ENCODE assay signal across 25 mouse cellular contexts in the genomic region with DNA sequence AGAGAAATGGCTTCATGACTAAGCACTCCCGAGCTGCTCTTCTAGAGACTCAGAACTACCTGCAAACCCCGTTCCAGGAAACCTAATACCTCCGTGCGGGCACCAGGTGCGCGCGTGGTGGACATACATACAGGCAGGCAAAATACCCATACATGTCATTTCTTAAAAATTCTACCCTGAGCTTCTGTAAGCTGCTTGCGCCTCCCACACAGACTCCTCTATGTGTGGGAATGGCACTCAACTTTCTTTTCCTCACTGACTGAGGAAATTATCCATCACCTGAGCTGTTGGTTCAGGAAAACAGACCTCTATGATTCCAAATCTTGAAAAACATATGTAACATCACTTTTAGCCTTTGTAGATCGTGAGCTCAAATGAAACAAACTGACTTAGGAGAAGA. TPM values are rescaled to one million over a fixed set of nuclear protein-coding genes. Genes with fewer than 3 reads are reported as not detected.
"Had no signal": no experiment of that assay in that cellular context is flagged by ENCODE, and none has a peak within 500 bp of the region (broad histone marks: within the 10 kb centered on the region; RNA-seq: fewer than 3 reads in every experiment).

No protein-coding gene starts in this region.

- H3K4me1 ChIP-seq: stomach, embryonic 15.5 days had no signal

- H3K4me3 ChIP-seq: lung, embryonic 15.5 days; megakaryocyte, embryonic 14.5 days; midbrain, embryonic 13.5 days; midbrain, embryonic 15.5 days; neural tube, embryonic 12.5 days; stomach, embryonic 15.5 days had no signal

- DNase-seq: liver, postnatal 0 days; lung, adult 2 months; lung, postnatal 14 days; lung, postnatal 36 days; thymus, adult 2 months; thymus, postnatal 25 days; thymus, postnatal 4 days had no signal

- H3K27ac ChIP-seq: lung, embryonic 15.5 days; macrophage; midbrain, embryonic 13.5 days; midbrain, embryonic 15.5 days; neural tube, embryonic 12.5 days; stomach, embryonic 15.5 days; stomach, postnatal 0 days had no signal

- H3K9ac ChIP-seq: liver, postnatal 0 days; lung, embryonic 15.5 days; midbrain, embryonic 13.5 days; midbrain, embryonic 15.5 days; neural tube, embryonic 12.5 days; stomach, embryonic 15.5 days had no signal

- H3K27me3 ChIP-seq: lung, embryonic 15.5 days; megakaryocyte, embryonic 14.5 days; midbrain, embryonic 13.5 days; midbrain, embryonic 15.5 days; neural tube, embryonic 12.5 days; stomach, embryonic 15.5 days had no signal

RNA-seq across cellular contexts. Expression of a gene that starts 30.4 kb away (rescaled TPM):
- total RNA-seq: megakaryocyte progenitor cell, adult 5-6 weeks; midbrain, postnatal 0 days; monocyte, adult 5-6 weeks; neutrophil, adult 5-6 weeks had no signal
- polyA plus RNA-seq: liver, postnatal 0 days; lung, adult 2 months; lung, embryonic 15.5 days; lung, postnatal 0 days; macrophage; midbrain, embryonic 11.5 days; midbrain, embryonic 13.5 days; midbrain, embryonic 15.5 days; midbrain, postnatal 0 days; neural tube, embryonic 12.5 days; neural tube, embryonic 14.5 days; spleen, adult 2 months; stomach, embryonic 15.5 days; stomach, postnatal 0 days; testis, adult 2 months; thymus, adult 2 months; urinary bladder, adult 2 months had no signal
